Mouse (Mus musculus): Measurements from ENCODE around the gene Tmod3. TPM values are rescaled to one million over a fixed set of nuclear protein-coding genes. Genes with fewer than 3 reads are reported as not detected.
"Not testable (repeated sequence)": the region's sequence is repeated elsewhere in the genome, so short reads cannot be mapped to it uniquely, and the experiment has no call there.

Tmod3 gene
- total RNA-seq, 2 experiments from 2014 or later = 15.0 to 23.0 TPM

DNA sequence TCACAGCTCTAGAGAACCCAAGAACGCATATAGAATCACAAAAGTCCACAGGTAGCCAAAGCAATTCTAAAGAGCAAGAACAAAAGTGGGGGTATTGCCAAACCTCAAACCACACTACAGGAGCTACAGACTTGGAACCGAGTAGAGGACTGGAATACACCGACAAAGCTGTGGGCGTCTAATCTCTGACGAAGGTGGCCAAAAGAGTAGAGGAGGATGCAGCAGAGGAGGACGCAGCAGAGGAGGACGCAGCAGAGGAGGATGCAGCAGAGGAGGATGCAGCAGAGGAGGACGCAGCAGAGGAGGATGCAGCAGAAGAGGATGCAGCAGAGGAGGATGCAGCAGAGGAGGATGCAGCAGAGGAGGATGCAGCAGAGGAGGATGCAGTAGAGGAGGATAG, 38.5 kb downstream of the Tmod3 start:
- DNase-seq = no peak
- intact Hi-C loops (cut with DNase I) = loop anchor here (1.0 to 5.0 kb wide), 2 partner anchors 36 to 61 kb away; partner anchors contain the start of gene Tmod3
- TF ChIP-seq CTCF (IDR thresholded peaks at IDR 0.05) = no peak
- Histone ChIP-seq H3K27ac (no peak overlapping the region), H3K4me3 (no peak overlapping the region)

DNA sequence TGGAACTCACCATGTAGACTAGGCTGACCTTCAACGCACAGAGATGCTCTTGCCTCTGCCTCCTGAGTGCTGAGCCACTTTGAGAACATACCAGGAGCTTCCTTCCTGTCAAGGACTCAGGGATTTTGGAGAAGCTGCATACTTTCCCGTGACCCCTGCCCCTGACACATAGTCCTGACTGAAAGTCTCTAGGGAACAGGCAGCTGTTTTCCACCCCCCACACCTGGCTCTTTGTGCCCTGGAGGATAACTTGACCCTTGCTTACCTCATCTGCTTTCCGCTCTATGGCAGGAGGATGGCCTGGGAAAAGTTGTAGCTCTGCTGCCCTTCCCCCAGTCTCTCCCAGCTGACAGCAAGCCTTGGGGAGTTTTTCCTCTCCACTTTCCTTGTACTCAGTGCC, 41.7 kb downstream of the Tmod3 start:
- no peak overlapping the region for H3K4me3 ChIP-seq
- no peak overlapping the region for H3K27ac ChIP-seq
- intact Hi-C loops (cut with DNase I) = no loop called here
- TF ChIP-seq CTCF (IDR thresholded peaks at IDR 0.05) = no peak
- DNase-seq = no peak

- TF ChIP-seq CTCF (IDR thresholded peaks at IDR 0.05) = peak; percentile 83; the same call in 1 of the 2 replicates
- no peak overlapping the region for H3K27ac ChIP-seq
- no peak overlapping the region for H3K4me3 ChIP-seq
- DNase-seq = no peak
- intact Hi-C loops (cut with DNase I) = loop anchor here (2.0 kb wide), 1 partner anchor 155 kb away; no protein-coding TSS in a partner anchor
Observed at GRCm38 (mm10) chr9:75515464-75516113, 43.9 kb downstream of the Tmod3 start.

DNA sequence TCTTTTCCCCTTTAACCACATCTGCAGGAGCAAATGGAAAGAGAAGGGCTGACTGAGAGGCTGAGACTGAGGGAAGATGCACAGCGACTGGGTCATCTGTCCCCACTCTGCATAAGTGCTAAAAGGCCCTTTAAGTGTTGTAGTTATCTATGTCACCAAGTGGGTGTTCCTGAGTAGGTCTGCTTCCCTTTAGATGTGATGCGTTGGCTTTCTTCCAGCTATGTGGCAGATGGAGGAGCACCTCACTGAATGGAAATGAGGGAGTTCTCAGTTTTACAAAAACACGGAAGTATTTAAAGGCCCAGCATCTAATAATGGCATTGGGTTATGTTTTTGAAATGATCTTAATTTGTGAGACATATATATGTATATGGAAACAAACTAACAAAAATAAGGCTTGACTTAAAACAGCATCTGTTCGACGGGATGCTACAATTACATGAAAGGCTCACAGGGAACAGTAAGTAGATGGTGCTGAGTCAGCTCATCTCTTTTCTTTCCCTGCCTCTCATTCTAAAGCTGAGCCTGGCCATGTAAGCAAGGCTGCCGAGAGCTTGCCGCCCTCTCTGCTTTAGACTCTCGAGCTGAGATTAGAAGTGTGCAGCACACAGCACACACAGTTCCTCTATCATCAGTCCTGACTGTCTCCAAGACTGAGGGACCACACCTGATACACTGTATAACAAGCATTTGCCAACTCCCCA, 48.1 kb downstream of the Tmod3 start:
- Histone ChIP-seq H3K27ac (no peak overlapping the region), H3K4me3 (no peak overlapping the region)
- intact Hi-C loops (cut with DNase I) = no loop called here
- TF ChIP-seq CTCF (IDR thresholded peaks at IDR 0.05) = no peak
- DNase-seq = no peak

DNA sequence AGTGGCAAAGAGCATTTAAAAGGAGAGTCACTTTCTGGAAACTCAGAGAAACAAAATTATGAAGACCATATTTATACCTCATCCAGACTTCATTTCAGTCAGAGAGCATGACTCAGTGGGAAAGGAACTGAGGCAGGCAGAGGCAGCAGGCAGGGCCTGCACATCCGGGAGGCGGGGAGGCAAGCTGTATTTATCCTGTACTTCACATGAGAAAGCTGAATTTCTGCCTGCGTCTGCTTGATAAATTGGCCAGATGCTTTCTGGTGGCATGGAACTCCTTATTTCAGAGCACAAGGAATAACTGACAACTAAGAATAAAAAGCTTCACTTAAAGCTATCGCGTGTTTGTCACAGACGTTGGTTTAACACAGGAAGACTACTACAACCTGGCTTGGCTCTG, 55.1 kb downstream of the Tmod3 start:
- H3K4me3 ChIP-seq = no peak overlapping the region
- H3K27ac ChIP-seq = no peak overlapping the region
- TF ChIP-seq CTCF (IDR thresholded peaks at IDR 0.05) = no peak
- intact Hi-C loops (cut with DNase I) = no loop called here
- no peak for DNase-seq

DNA sequence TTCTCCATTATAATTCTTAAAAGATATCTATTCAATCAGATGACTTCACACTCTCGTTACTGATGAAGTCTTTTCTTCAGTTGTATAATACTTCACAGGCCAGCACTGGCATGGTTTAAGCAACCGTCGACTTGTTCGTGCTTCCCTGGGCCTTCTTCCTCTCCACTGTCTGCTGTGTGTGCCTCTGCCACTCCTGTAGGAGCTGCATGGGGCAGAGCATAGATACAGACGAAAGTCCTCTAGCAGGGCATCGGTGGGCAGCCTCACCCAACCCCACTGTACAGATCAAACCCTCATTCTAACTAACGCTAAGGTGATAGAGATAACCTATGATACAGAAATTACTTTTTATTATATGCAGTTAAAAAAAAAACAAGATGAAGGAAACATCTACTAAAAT, 60.9 kb downstream of the Tmod3 start:
- intact Hi-C loops (cut with DNase I) = no loop called here
- no peak overlapping the region for H3K4me3 ChIP-seq
- H3K27ac ChIP-seq = no peak overlapping the region
- no peak for TF ChIP-seq CTCF (IDR thresholded peaks at IDR 0.05)
- DNase-seq = no peak

DNA sequence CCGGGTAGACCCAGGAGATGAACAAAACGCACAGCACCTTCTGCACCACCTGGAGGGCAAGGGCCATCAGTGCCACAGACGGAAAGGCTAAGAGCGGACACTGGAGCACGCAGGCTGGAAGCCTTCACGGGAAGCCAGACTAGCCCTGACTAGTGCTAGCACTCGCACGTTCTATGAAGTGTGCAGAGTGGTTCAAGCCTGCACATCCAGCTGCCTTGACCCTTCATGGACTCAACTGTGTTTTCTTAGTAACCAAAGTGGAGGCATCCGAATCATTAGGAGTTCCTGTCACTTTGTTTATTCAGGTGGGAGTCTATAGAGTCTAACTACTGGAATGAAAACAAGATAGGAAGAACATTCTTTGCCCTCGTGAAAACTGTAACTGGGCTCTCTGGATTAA, 63.5 kb downstream of the Tmod3 start:
- TF ChIP-seq CTCF (IDR thresholded peaks at IDR 0.05) = no peak
- no peak overlapping the region for H3K4me3 ChIP-seq
- no peak for DNase-seq
- intact Hi-C loops (cut with DNase I) = no loop called here
- H3K27ac ChIP-seq = no peak overlapping the region

- no peak for DNase-seq
- no peak overlapping the region for H3K4me3 ChIP-seq
- intact Hi-C loops (cut with DNase I) = no loop called here
- no peak for TF ChIP-seq CTCF (IDR thresholded peaks at IDR 0.05)
- H3K27ac ChIP-seq = no peak overlapping the region
Observed at GRCm38 (mm10) chr9:75494407-75495005, 65.0 kb downstream of the Tmod3 start.

DNA sequence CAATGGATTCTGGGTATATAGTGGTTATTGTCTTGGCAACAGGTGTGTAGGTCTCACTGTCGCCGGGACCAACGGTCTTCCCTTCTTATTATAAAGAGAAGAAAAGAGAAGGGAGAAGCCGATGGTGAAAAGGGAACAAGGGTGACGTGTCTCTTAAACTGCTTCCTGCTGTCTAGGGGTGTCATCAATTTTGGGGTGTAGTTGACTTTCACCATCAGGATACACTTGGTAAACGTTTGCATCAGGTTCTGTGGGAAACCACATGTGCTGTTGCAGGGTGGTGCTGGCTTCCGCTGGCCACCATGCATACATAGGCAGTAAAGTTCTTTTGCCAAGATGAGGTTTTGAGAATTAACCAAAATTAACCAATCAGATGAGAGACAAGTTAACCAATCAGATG, 71.2 kb downstream of the Tmod3 start:
- intact Hi-C loops (cut with DNase I); H3K27ac ChIP-seq; DNase-seq; H3K4me3 ChIP-seq: not testable (repeated sequence)

GRCm38 (mm10) chr9:75485231-75485630, 74.2 kb downstream of the Tmod3 start:
- no peak for TF ChIP-seq CTCF (IDR thresholded peaks at IDR 0.05)
- H3K27ac ChIP-seq = no peak overlapping the region
- DNase-seq = no peak
- intact Hi-C loops (cut with DNase I) = no loop called here
- H3K4me3 ChIP-seq = no peak overlapping the region

GRCm38 (mm10) chr9:75480536-75481075, 78.9 kb downstream of the Tmod3 start:
- intact Hi-C loops (cut with DNase I) = no loop called here
- no peak for TF ChIP-seq CTCF (IDR thresholded peaks at IDR 0.05)
- H3K27ac ChIP-seq = no peak overlapping the region
- no peak for DNase-seq
- no peak overlapping the region for H3K4me3 ChIP-seq

DNA sequence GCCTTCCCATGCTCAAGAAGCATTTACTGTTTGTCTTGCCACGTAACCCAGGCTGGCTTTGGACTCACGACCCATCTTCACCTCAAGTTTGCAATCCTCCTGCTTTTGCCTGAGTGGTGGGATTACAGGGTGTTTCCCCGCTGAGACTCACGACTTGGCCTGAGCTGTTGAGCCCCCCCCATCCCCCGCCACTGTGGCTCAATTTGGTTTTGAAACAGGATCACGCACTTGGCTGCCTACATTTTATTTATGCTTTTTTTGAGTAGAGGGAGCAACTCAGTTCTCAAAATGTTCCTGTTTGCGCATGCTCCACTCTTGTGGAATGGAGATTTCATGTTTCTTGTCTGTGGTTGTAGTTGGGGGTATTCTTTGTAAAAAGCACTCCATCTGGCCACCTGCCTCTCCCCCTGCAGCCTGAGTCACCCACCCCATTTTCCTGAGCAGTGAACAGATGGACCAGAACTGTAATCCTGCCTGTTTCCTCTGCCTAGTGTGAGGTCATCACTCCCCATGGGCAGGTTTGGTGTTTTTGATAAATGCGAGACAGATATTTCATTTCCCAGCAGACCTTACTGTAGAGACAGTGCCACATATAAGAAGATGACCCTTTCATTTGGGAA, 80.2 kb downstream of the Tmod3 start:
- H3K27ac ChIP-seq = no peak overlapping the region
- intact Hi-C loops (cut with DNase I) = no loop called here
- DNase-seq = no peak

GRCm38 (mm10) chr9:75477212-75477611, 82.2 kb downstream of the Tmod3 start:
- Histone ChIP-seq H3K4me3 (no peak overlapping the region), H3K27ac (no peak overlapping the region)
- no peak for DNase-seq
- no peak for TF ChIP-seq CTCF (IDR thresholded peaks at IDR 0.05)
- intact Hi-C loops (cut with DNase I) = no loop called here

More for the DNA sequence above, 80.2 kb downstream of the Tmod3 start:
- H3K4me3 ChIP-seq = no peak overlapping the region
- TF ChIP-seq CTCF (IDR thresholded peaks at IDR 0.05) = no peak
